Mouse (Mus musculus) forebrain, embryonic 14.5 days (tissue): ENCODE measurements around the gene Abraxas2. TPM values are rescaled to one million over a fixed set of nuclear protein-coding genes. Genes with fewer than 3 reads are reported as not detected.
A peak's percentile ranks its signal among the peaks of the same experiment; 100 is the strongest.

ENCODE experiments used
- ATAC-seq: fragments of 200-750 bp; cut with Nextera tagmentation; 2 replicates; pipeline ENCODE4 v1.8.0; 2017; ENCODE audit warnings: mild to moderate bottlenecking, moderate library complexity
- DNase-seq: peaks from one replicate; pipeline ENCODE4 v3.0.0-alpha.2; 2015; ENCODE audit warnings: low spot score
- H3K27ac ChIP-seq: fragments of 300-500 bp; sonication (generic); 2 replicates; pipeline ENCODE4 v1.5.1; 2014; ENCODE audit warnings: low read depth, mild to moderate bottlenecking, control low read depth, low read length, moderate library complexity
- H3K27me3 ChIP-seq: fragments of 300-500 bp; sonication (generic); replicated peaks from 2 replicates; pipeline ENCODE4 v1.6.1; 2014; ENCODE audit warnings: low read length, control low read depth, mixed read lengths; ENCODE audit not compliant: control insufficient read depth, insufficient read depth
- H3K36me3 ChIP-seq: fragments of 300-500 bp; sonication (generic); 2 replicates; pipeline ENCODE4 v1.6.1; 2014; ENCODE audit warnings: low read length, control low read depth; ENCODE audit not compliant: control insufficient read depth, insufficient read depth
- H3K4me1 ChIP-seq: fragments of 300-500 bp; sonication (generic); 2 replicates; pipeline ENCODE4 v1.6.1; 2014; ENCODE audit warnings: antibody characterized with exemption, low read length, control low read depth; ENCODE audit not compliant: control insufficient read depth, insufficient read depth
- H3K4me2 ChIP-seq: fragments of 300-500 bp; sonication (generic); 2 replicates; pipeline ENCODE4 v1.6.1; 2014; ENCODE audit warnings: mild to moderate bottlenecking, control low read depth, low read length
- H3K4me3 ChIP-seq: fragments of 300-500 bp; sonication (generic); 2 replicates; pipeline ENCODE4 v1.5.1; 2014; ENCODE audit warnings: low read depth, low read length, control low read depth
- H3K9ac ChIP-seq: fragments of 300-500 bp; sonication (generic); 2 replicates; pipeline ENCODE4 v1.6.1; 2014; ENCODE audit warnings: mild to moderate bottlenecking, low read length, control low read depth, moderate library complexity
- H3K9me3 ChIP-seq: fragments of 300-500 bp; sonication (generic); replicated peaks from 2 replicates; pipeline ENCODE4 v1.6.1; 2016; ENCODE audit warnings: low read length, control low read depth, mixed read lengths; ENCODE audit not compliant: control insufficient read depth
- WGBS: fragments of 180-500 bp; shearing (Covaris S2); extraction: QIAGEN DNeasy Blood & Tissue Kit; methylation state at CpG from one replicate; pipeline ENCODE4 v1.1.7; 2014; 5-methylcytosine and 5-hydroxymethylcytosine counted together
- polyA plus RNA-seq: library from polyadenylated mRNA; unstranded; fragments of >200 nt; fragmentation: Nextera tagmentation; extraction: Ambion mirVana; gene quantifications from 2 replicates; pipeline ENCODE4 v1.2.1, GENCODE M21; 2014

Gene Abraxas2
- polyA plus RNA-seq, 1 experiment from 2014 or later = 35.9 TPM

- peaks cover 93% of the 10 kb centered on the region for H3K36me3 ChIP-seq
- WGBS = 92% methylated on average over 2 of the region's 2 CpGs
- no peaks in the 10 kb centered on the region for H3K27me3 ChIP-seq
- H3K27ac ChIP-seq = no peak overlapping the region
- no peaks in the 10 kb centered on the region for H3K9me3 ChIP-seq
- H3K4me2 ChIP-seq = no peak overlapping the region
- no peak for DNase-seq
- H3K4me3 ChIP-seq = no peak overlapping the region
- H3K4me1 ChIP-seq = no peaks in the 10 kb centered on the region
- ATAC-seq = no peak
- no peak overlapping the region for H3K9ac ChIP-seq
Observed at GRCm38 (mm10) chr7:132875391-132876086, 16.5 kb downstream of the Abraxas2 start.

DNA sequence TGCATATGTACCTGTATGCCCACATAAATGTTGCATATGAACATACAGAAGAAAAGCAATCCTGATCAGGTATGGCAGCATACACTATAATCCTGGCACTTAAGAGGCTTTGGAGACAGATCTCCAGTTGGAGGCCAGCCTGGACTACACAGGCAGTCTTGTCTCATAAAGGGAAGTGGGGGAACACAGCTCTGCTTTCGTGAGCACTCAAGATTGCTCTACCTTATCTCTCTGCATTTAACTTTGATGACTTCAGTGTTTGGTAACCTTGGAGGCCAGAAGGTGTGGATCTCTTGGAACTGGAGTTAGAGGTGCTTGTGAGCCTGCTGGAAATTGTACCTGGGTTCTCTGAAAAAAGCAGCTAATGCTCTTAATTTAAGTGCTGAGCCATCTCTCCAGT lies 21.3 kb downstream of the Abraxas2 start:
- Histone ChIP-seq H3K27ac (no peak overlapping the region), H3K4me1 (no peaks in the 10 kb centered on the region), H3K4me2 (no peak overlapping the region), H3K36me3 (peaks cover 92% of the 10 kb centered on the region), H3K4me3 (no peak overlapping the region), H3K27me3 (no peaks in the 10 kb centered on the region), H3K9ac (no peak overlapping the region), H3K9me3 (no peaks in the 10 kb centered on the region)
- WGBS = 93% methylated on average over 1 of the region's 1 CpGs
- no peak for DNase-seq
- no peak for ATAC-seq

GRCm38 (mm10) chr7:132882343-132882742 lies 23.3 kb downstream of the Abraxas2 start:
- ATAC-seq (no peak), DNase-seq (peak; percentile 26)
- Histone ChIP-seq H3K36me3 (peaks cover 73% of the 10 kb centered on the region), H3K4me3 (no peak overlapping the region), H3K9me3 (no peaks in the 10 kb centered on the region), H3K9ac (no peak overlapping the region), H3K4me1 (no peaks in the 10 kb centered on the region), H3K4me2 (no peak overlapping the region), H3K27ac (no peak overlapping the region), H3K27me3 (no peaks in the 10 kb centered on the region)
- WGBS = 70% methylated on average over 2 of the region's 2 CpGs

DNA sequence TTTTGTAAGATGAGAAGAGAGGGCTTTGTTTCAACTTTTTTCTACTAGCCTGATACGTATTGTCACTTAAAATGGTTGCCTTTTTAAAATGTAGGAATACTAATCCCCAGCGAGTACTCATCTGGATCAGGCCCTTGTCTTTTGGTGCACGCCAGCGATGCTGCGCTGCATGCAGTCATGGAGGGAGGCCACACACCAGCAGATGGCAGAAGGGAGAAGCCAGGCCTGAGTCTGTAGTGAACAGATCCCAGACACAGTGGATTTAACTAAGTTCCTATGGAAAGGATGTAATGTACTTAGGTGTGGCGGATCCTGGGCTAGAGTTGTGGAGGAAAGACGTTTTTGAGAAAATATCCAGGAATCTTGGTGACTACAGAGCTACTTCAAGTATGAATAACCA lies 25.0 kb downstream of the Abraxas2 start:
- Histone ChIP-seq H3K27me3 (no peaks in the 10 kb centered on the region), H3K36me3 (peaks cover 58% of the 10 kb centered on the region), H3K9me3 (no peaks in the 10 kb centered on the region), H3K27ac (no peak overlapping the region), H3K4me1 (no peaks in the 10 kb centered on the region), H3K4me3 (no peak overlapping the region), H3K9ac (no peak overlapping the region), H3K4me2 (no peak overlapping the region)
- WGBS = 94% methylated on average over 7 of the region's 7 CpGs
- no peak for ATAC-seq
- DNase-seq = peak; percentile 12

DNA sequence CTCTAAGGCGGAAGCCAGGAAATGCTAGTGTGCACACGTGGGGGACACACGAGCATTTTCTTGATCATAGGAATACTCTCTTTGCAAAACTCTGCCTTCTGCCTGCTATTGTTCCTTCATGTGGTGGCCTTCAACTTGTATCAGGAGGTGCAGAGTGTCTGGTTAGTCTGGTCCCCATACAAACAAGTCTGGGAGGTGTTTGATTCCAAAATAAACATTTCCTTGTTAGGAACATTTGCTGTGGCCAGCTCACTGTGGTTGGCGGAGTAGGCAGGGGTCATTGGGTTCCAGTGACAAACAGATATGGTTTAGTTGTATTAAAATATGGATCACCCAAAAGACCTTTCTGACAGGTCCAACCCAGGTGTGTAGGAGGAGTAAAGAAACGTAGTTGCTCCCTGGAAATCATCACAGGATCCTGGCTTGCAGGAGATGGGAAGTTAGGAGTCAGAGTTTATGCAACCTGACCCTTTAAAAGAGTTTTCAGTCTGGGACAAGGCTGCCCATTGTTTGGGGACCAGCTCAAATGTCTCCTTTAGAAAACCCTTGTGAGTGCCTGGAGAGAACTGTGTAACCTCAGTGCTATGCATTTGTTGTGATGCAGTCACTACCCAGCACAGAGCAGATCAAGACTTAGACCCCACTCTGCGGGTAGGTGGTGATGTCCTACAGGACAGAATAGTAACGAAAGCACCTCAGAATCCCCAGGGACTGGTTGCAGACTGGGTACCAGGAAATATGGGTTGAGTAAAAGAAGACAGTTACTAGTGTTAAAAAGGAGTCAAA lies 28.2 kb downstream of the Abraxas2 start:
- ATAC-seq (no peak), DNase-seq (no peak)
- H3K4me1 ChIP-seq = no peaks in the 10 kb centered on the region
- peaks cover 30% of the 10 kb centered on the region for H3K36me3 ChIP-seq
- no peak overlapping the region for H3K27ac ChIP-seq
- H3K9ac ChIP-seq = no peak overlapping the region
- H3K9me3 ChIP-seq = no peaks in the 10 kb centered on the region
- 78% methylated on average over 7 of the region's 7 CpGs for WGBS
- no peak overlapping the region for H3K4me2 ChIP-seq
- no peaks in the 10 kb centered on the region for H3K27me3 ChIP-seq
- no peak overlapping the region for H3K4me3 ChIP-seq

DNA sequence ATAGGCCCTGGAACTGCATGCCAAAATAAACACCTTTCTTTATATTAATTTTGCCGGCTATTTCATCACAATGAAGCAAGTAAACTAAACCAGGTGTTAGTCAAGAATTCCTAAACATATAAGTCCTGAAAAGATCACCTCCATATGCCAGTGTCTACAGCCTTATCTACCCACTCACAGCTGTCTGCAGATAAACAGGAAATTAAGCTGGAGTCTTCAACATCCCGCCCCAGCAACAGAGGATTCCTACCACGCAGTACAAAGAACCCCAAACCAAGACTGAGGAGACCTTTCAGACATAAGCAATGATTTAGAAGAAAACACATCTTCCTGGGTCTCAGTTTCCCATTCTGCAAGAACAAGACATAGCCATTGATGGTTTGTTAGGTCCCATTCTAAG lies 29.0 kb downstream of the Abraxas2 start:
- Histone ChIP-seq H3K4me3 (no peak overlapping the region), H3K4me1 (no peaks in the 10 kb centered on the region), H3K9me3 (no peaks in the 10 kb centered on the region), H3K27ac (no peak overlapping the region), H3K27me3 (no peaks in the 10 kb centered on the region), H3K36me3 (peaks cover 23% of the 10 kb centered on the region), H3K9ac (no peak overlapping the region), H3K4me2 (no peak overlapping the region)
- DNase-seq = no peak
- ATAC-seq = no peak
- WGBS = 91% methylated on average over 3 of the region's 3 CpGs

DNA sequence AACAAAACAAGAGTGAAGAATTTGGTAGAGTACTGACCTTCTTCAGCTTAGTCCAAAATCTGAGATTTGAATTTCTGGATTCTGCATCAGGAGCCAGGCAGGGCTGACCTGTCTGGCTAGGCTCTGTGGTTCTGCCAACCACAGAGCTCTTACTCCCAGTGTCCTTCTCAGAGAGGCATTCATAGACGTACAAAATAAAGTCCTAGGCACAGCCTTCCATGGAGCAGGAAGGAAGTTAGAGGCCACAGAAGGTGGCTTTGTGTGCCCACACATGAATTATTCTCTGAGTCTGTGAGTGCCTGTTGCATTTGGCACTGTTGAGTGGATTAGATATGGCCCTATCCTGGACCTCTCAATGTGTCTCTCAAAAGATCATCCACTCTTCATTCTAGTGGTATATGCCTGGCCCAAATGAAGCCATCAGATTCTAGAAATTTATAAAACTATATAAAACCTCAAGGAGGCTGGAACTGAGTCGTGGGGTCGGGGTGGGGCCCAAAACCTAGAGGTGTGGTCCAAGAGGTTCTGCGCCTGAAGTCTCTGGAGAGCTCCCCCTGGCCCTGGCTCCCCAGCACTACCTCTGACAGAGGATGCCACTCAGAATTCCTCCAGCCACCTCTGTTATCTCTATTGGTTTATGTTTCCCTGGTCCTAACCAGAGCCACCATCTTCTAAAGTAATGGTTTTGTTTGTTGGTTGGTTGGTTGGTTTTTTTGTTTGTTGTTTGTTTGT lies 29.7 kb downstream of the Abraxas2 start:
- no peak overlapping the region for H3K27ac ChIP-seq
- no peaks in the 10 kb centered on the region for H3K27me3 ChIP-seq
- DNase-seq (no peak), ATAC-seq (no peak)
- H3K4me2 ChIP-seq = no peak overlapping the region
- H3K4me3 ChIP-seq = no peak overlapping the region
- no peak overlapping the region for H3K9ac ChIP-seq
- peaks cover 17% of the 10 kb centered on the region for H3K36me3 ChIP-seq
- no peaks in the 10 kb centered on the region for H3K9me3 ChIP-seq
- WGBS = 71% methylated on average over 4 of the region's 4 CpGs
- no peaks in the 10 kb centered on the region for H3K4me1 ChIP-seq

DNA sequence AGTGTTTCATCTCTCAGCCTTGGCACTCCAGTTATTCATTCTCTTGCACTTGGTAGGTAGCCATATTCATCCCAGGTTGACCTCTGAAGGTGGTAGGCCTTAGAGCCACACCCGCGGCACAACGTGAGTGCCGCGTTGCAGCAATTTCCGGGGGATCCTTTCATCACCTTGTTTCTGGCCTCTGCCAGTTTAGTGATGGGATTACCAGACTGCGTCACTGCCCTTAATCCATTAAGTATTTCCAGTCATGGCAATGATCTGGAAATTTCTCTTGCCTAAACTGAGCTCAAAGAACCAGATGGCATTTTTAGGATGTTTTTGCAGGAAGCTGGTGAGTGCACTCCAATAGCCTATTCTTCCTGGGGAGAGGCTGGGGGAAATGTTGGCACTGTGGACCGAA lies 30.7 kb downstream of the Abraxas2 start:
- ATAC-seq (no peak), DNase-seq (no peak)
- no peaks in the 10 kb centered on the region for H3K4me1 ChIP-seq
- peaks cover 7% of the 10 kb centered on the region for H3K36me3 ChIP-seq
- no peak overlapping the region for H3K27ac ChIP-seq
- 94% methylated on average over 8 of the region's 8 CpGs for WGBS
- no peak overlapping the region for H3K4me3 ChIP-seq
- no peak overlapping the region for H3K9ac ChIP-seq
- H3K4me2 ChIP-seq = no peak overlapping the region
- no peaks in the 10 kb centered on the region for H3K27me3 ChIP-seq
- H3K9me3 ChIP-seq = no peaks in the 10 kb centered on the region

- ATAC-seq = no peak
- peaks cover 3% of the 10 kb centered on the region for H3K36me3 ChIP-seq
- no peak overlapping the region for H3K4me2 ChIP-seq
- no peaks in the 10 kb centered on the region for H3K27me3 ChIP-seq
- WGBS = 93% methylated on average over 5 of the region's 5 CpGs
- H3K4me3 ChIP-seq = no peak overlapping the region
- H3K4me1 ChIP-seq = no peaks in the 10 kb centered on the region
- H3K9me3 ChIP-seq = no peaks in the 10 kb centered on the region
- no peak overlapping the region for H3K27ac ChIP-seq
- no peak for DNase-seq
- H3K9ac ChIP-seq = no peak overlapping the region
Observed at GRCm38 (mm10) chr7:132890201-132890600, 31.2 kb downstream of the Abraxas2 start.
